Mouse (Mus musculus): ENCODE results near the gene Stx5a. TPM values are rescaled to one million over a fixed set of nuclear protein-coding genes. Genes with fewer than 3 reads are reported as not detected.
"Not testable (repeated sequence)": the region's sequence is repeated elsewhere in the genome, so short reads cannot be mapped to it uniquely, and the experiment has no call there.

Gene Stx5a
- polyA plus RNA-seq, 1 experiment from 2014 or later = 82.2 TPM

DNA sequence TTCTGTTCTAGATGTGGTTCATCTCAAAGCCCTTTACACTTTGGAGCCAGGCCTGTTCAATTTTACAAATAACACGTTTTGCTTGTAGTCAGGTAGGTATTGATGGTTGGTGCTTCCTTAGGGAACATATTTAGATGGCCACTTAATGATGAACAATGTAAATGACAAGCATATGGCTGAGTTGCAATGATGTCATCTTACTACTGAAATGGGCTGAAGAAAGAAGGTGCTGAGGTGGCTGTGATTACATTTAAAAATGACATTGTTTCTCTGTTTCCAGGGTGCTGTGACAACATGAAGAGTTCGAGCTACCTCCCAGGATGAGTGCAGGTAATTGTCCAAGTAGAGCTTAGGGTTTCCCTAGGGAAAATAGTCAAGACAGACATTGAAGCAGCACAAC, 16.8 kb upstream of the Stx5a start:
- WGBS = 4% methylated on average over 2 of the region's 2 CpGs
- Histone ChIP-seq H3K9me3 (ENCODE audit: control insufficient read depth, low read length) (no peaks in the 10 kb centered on the region), H3K27ac (replicated peaks) (no peak overlapping the region), H3K4me3 (ENCODE audit: low read depth, low read length) (peak overlapping the region; percentile 66), H3K4me2 (replicated peaks; ENCODE audit: low read depth) (peak overlapping the region; percentile 54), H3K4me1 (replicated peaks; ENCODE audit: control insufficient read depth, insufficient read depth) (no peaks in the 10 kb centered on the region), H3K9ac (ENCODE audit: low read length) (peak overlapping the region; percentile 89), H3K27me3 (ENCODE audit: control insufficient read depth, insufficient read depth, low read length) (no peaks in the 10 kb centered on the region), H3K36me3 (ENCODE audit: control insufficient read depth, insufficient read depth, low read length) (peaks cover 6% of the 10 kb centered on the region; the same call in 1 of the 2 replicates)
- DNase-seq (ENCODE audit: low spot score) (no peak), ATAC-seq (ENCODE audit: low FRiP score, low TSS enrichment) (no peak)
- TF ChIP-seq EP300 (optimal IDR thresholded peaks at IDR 0.05) (no peak), CTCF (IDR thresholded peaks at IDR 0.05; ENCODE audit: low read depth) (no peak)

DNA sequence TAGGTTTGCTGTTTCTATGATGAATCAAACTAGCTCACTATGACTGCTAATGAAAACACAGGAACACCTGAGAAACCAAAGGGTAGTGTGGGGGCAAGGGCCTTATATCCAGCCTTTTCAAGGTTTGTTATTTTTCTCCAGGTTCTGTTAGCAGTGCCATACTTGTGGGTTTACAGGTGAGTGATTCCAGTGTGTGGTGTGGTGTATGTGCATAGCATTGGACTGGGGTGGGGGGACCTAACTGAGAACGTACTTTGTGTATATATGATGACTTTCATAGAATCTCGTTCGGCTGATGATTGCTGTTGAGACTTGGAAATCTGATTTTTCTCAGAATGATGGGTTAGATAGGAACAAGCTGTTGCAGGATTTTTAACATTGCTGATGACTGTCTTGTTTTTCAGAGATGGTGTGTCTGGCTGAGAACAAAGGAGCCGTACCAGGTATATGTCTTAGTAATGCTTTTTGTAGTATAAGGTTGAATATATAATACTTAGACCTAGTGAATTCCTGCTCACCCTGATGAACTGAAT, 16.1 kb upstream of the Stx5a start:
- H3K9me3 ChIP-seq (ENCODE audit: control insufficient read depth, low read length) = no peaks in the 10 kb centered on the region
- peak overlapping the region; percentile 89; the same call in 1 of the 2 replicates for H3K9ac ChIP-seq (ENCODE audit: low read length)
- ATAC-seq (ENCODE audit: low FRiP score, low TSS enrichment) (no peak), DNase-seq (ENCODE audit: low spot score) (no peak)
- H3K27me3 ChIP-seq (ENCODE audit: control insufficient read depth, insufficient read depth, low read length) = no peaks in the 10 kb centered on the region
- H3K27ac ChIP-seq (replicated peaks) = no peak overlapping the region
- TF ChIP-seq EP300 (optimal IDR thresholded peaks at IDR 0.05) (no peak), CTCF (IDR thresholded peaks at IDR 0.05; ENCODE audit: low read depth) (no peak)
- peak overlapping the region; percentile 66; the same call in 1 of the 2 replicates for H3K4me3 ChIP-seq (ENCODE audit: low read depth, low read length)
- H3K36me3 ChIP-seq (ENCODE audit: control insufficient read depth, insufficient read depth, low read length) = peaks cover 6% of the 10 kb centered on the region; the same call in 1 of the 2 replicates
- no peaks in the 10 kb centered on the region for H3K4me1 ChIP-seq (replicated peaks; ENCODE audit: control insufficient read depth, insufficient read depth)
- 27% methylated on average over 4 of the region's 4 CpGs for WGBS
- H3K4me2 ChIP-seq (replicated peaks; ENCODE audit: low read depth) = peak overlapping the region; percentile 54

- no peak overlapping the region for H3K4me2 ChIP-seq (replicated peaks; ENCODE audit: low read depth)
- ATAC-seq (ENCODE audit: low FRiP score, low TSS enrichment) (no peak), DNase-seq (ENCODE audit: low spot score) (no peak)
- peaks cover 6% of the 10 kb centered on the region; the same call in 1 of the 2 replicates for H3K36me3 ChIP-seq (ENCODE audit: control insufficient read depth, insufficient read depth, low read length)
- no peak overlapping the region for H3K9ac ChIP-seq (ENCODE audit: low read length)
- no peaks in the 10 kb centered on the region for H3K27me3 ChIP-seq (ENCODE audit: control insufficient read depth, insufficient read depth, low read length)
- no peaks in the 10 kb centered on the region for H3K4me1 ChIP-seq (replicated peaks; ENCODE audit: control insufficient read depth, insufficient read depth)
- no peak overlapping the region for H3K27ac ChIP-seq (replicated peaks)
- WGBS = 29% methylated on average over 3 of the region's 3 CpGs
- no peak overlapping the region for H3K4me3 ChIP-seq (ENCODE audit: low read depth, low read length)
- no peak for TF ChIP-seq EP300 (optimal IDR thresholded peaks at IDR 0.05)
- no peak for TF ChIP-seq CTCF (IDR thresholded peaks at IDR 0.05; ENCODE audit: low read depth)
- no peaks in the 10 kb centered on the region for H3K9me3 ChIP-seq (ENCODE audit: control insufficient read depth, low read length)
These were observed 14.4 kb upstream of the Stx5a start for GRCm38 (mm10) chr19:8726609-8727390.

GRCm38 (mm10) chr19:8727495-8728114, 13.6 kb upstream of the Stx5a start:
- Histone ChIP-seq H3K36me3 (ENCODE audit: control insufficient read depth, insufficient read depth, low read length) (peaks cover 6% of the 10 kb centered on the region; the same call in 1 of the 2 replicates), H3K27ac (replicated peaks) (no peak overlapping the region), H3K9ac (ENCODE audit: low read length) (no peak overlapping the region), H3K9me3 (ENCODE audit: control insufficient read depth, low read length) (no peaks in the 10 kb centered on the region), H3K4me3 (ENCODE audit: low read depth, low read length) (no peak overlapping the region), H3K4me2 (replicated peaks; ENCODE audit: low read depth) (no peak overlapping the region), H3K27me3 (ENCODE audit: control insufficient read depth, insufficient read depth, low read length) (no peaks in the 10 kb centered on the region), H3K4me1 (replicated peaks; ENCODE audit: control insufficient read depth, insufficient read depth) (no peaks in the 10 kb centered on the region)
- no peak for DNase-seq (ENCODE audit: low spot score)
- 17% methylated on average over 5 of the region's 5 CpGs for WGBS
- no peak for ATAC-seq (ENCODE audit: low FRiP score, low TSS enrichment)
- no peak for TF ChIP-seq EP300 (optimal IDR thresholded peaks at IDR 0.05)
- TF ChIP-seq CTCF (IDR thresholded peaks at IDR 0.05; ENCODE audit: low read depth) = no peak

DNA sequence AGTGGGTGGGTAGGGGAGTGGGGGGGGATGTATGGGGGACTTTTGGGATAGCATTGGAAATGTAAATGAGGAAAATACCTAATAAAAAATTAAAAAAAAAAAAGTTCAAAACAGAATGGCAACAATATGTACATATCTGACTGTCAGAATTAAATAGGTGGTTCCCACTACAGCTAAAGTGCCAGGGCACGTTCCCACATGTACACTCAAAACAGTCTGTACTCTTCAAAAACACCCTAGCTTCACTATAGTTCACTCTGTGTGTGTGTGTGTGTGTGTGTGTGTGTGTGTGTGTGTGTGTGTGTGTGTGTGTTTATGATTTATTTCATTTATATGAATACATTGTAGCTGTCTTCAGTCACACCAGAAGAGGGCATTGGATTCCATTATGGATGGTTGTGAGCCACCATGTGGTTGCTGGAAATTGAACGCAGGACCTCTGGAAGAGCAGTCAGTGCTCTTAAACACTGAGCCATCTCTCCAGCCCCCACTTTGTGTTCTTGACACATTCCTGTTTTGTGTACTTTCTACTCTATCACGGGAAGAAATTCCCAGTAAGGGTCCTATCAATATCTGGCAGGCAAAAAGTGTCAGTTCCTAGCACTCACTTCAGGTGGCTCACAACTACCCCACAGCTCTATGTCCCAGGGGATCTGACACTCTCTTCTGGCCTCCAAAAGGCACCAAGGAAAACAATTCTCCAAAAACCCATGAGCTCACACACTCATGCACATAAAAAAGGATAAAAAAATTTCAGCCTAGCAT, 12.7 kb upstream of the Stx5a start:
- not testable (repeated sequence) for H3K4me1 ChIP-seq (replicated peaks; ENCODE audit: control insufficient read depth, insufficient read depth); H3K27me3 ChIP-seq (ENCODE audit: control insufficient read depth, insufficient read depth, low read length); H3K9ac ChIP-seq (ENCODE audit: low read length); H3K4me3 ChIP-seq (ENCODE audit: low read depth, low read length); ATAC-seq (ENCODE audit: low FRiP score, low TSS enrichment); H3K36me3 ChIP-seq (ENCODE audit: control insufficient read depth, insufficient read depth, low read length); H3K27ac ChIP-seq (replicated peaks); H3K4me2 ChIP-seq (replicated peaks; ENCODE audit: low read depth); DNase-seq (ENCODE audit: low spot score); H3K9me3 ChIP-seq (ENCODE audit: control insufficient read depth, low read length)
- 28% methylated on average over 3 of the region's 3 CpGs for WGBS

All from stomach, postnatal 0 days (tissue).